Mouse (Mus musculus) CD4-positive, CD25-positive, alpha-beta regulatory T cell, adult 2 months (primary cell): ENCODE measurements around the gene Aspdh.
A peak's percentile ranks its signal among the peaks of the same experiment; 100 is the strongest.

Experiments used
- DNase-seq: peaks from one replicate; pipeline ENCODE4 v3.0.0-alpha.2; 2012; ENCODE audit warnings: low read depth, low spot score

Aspdh gene

DNA sequence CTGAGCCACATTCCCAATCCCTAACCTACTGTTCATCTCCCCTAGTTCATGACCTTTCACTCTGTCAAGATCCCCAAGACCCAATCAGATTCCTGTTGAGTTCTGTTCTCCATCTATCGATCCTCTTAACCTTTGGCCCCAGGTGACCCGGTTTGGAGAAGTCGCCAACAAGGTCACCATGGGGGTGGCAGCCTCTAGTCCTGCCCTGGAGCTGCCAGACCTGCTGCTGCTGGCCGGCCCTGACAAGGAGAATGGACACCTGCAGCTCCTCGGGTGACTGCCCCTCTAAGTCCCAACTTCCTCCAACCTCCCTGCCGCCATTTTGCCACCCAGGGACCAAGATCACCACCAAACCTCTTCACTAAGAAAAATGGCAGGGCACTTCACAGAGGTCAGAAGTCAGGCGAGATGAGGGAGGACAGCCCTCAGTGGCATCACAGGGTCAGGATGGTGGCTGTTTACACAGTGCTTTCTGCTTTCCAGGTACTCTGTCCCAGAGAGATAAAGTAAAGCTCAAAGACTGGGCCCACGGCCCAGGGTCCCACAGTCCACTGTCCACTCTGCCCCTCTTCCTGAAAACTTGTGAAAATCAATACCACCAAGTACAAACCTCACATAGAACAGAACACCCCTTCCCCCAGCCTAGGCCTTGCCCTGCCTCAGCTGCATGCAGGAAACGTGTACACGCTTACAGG is 32.3 kb downstream of the Aspdh start:
- DNase-seq = no peak

DNA sequence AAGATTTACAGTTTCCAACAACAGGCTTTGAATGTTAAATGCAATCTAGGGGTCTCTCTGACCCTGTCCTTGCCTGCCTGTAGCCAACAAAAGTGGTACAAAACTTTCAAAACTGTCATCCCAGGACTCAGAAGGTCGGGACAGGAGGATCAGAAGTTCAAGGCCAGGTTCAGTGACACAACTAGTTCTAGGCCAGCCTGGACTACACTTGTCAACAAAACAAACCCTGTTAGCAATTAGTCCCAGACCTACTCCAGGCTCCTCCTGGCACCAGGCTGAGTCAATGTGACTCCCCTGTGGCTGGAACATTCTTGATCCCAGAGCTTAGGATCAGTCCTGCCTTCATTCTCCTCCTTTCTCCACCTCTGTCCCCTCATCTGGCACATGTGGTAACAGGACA is 33.7 kb downstream of the Aspdh start:
- DNase-seq = no peak

DNA sequence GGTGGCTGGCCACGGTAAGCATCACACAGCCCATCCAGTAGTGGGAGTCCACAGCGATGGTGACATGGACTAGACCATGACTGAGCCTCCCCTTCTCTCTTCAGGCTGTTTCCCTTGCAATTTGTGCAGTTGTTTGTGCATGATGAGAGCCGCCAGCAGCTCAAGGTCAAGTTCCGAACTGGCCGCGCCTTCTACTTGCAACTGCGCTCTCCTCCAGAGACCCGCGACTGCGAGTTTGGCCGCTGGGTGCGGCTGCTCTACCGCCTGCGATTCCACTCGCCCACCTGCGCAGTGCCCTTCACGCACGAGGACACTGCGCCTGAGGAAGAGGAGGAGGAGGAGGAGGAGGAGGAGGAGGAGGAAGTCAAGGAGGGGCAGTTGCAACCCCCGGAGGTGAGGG is 34.9 kb downstream of the Aspdh start:
- DNase-seq = no peak

DNA sequence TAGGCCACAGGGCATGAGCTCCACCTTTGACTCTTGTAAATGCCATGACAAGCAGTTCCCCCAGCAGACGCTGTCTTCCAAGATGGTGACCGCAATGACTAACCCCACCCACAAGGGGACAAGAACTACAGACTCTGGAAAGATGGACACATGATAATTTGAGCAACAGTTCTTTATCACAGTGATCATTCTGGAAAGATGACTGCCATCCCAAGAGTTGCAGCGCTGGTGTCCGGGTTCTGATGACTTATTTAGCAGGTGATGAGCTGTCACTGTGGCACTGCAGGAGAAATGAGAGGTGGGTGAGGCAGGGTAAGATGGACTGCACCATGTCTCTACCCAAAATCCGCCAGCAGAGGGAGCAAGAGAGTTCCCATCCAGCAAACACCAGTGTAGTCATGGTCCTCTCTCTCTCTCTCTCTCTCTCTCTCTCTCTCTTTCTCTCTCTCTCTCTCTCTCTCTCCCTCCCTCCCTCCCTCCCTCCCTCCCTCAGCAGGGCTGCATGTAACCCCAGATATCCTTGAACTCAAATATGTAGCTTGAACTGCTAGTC is 36.4 kb downstream of the Aspdh start:
- peak; percentile 90 for DNase-seq

DNA sequence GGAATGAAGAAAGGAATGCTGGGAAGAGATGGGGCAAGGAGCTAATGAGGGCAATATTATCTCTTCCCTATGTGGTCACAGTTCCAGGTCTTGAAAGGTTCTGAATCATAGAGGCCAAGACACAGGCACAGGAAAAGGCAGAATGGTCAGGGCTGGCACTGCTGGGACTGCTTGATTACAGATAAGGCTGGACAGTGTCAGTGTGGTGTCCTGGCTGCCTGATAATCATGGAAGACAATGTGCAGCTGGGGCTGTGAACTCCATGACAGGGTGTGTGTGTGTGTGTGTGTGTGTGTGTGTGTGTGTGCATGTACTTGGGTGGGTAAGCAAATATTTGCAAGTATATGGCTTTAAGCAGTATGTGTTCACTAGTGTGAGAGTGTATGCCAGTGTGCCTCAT is 42.3 kb downstream of the Aspdh start:
- no peak for DNase-seq
